9 mouse cellular contexts compared by ENCODE assay signal in the genomic region with DNA sequence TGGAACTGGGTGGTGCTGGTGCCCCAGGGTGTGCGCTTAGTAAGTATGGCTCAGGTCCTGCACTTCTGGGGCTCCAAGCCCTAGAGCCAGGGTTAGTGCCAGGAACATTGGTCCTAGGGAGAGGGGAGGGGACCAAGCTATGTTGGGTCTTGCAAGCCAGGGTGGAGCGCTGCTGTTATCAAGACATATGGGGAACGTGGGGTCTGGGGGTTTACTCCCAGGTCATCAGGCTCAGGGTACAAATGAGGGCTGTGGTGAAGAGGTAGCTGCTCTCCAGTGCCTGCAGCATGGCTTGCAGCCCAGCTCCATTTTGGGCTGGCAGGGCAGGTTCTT. TPM values are rescaled to one million over a fixed set of nuclear protein-coding genes. Genes with fewer than 3 reads are reported as not detected.
A peak's percentile ranks its signal among the peaks of the same experiment; 100 is the strongest.
DNase-seq lines count a peak whose midpoint lies in the region; ATAC-seq and TF ChIP-seq lines count a peak whose summit lies in the region.
"Had no signal": no experiment of that assay in that cellular context is flagged by ENCODE, and none has a peak within 500 bp of the region (broad histone marks: within the 10 kb centered on the region; RNA-seq: fewer than 3 reads in every experiment).

No protein-coding gene starts in this region.

- 95% methylated on average over 3 of the region's 3 CpGs for WGBS in hindbrain, embryonic 13.5 days
- 98% methylated on average over 3 of the region's 3 CpGs for WGBS in hindbrain, postnatal 0 days
- 93% methylated on average over 3 of the region's 3 CpGs for whole genome bisulfite sequencing in midbrain, postnatal 0 days

- H3K9ac ChIP-seq in hindbrain, embryonic 13.5 days: peak overlapping the region; percentile 9; the same call in 1 of the 2 replicates
- no peak overlapping the region for H3K9ac ChIP-seq in hindbrain, postnatal 0 days (replicated peaks; ENCODE audit: low read length)
- no peak overlapping the region for H3K9ac ChIP-seq in midbrain, postnatal 0 days (replicated peaks; ENCODE audit: low read length, poor library complexity, severe bottlenecking)
- H3K9ac ChIP-seq: liver, embryonic 12.5 days had no signal

- no peak for TF ChIP-seq CTCF in hindbrain, postnatal 0 days (IDR thresholded peaks at IDR 0.05; ENCODE audit: low read depth)
- TF ChIP-seq CTCF in left cerebral cortex, adult 2 months (IDR thresholded peaks at IDR 0.05): no peak
- TF ChIP-seq CTCF in midbrain, postnatal 0 days (IDR thresholded peaks at IDR 0.05): no peak

- peaks cover 11% of the 10 kb centered on the region for H3K4me1 ChIP-seq in hindbrain, embryonic 13.5 days (replicated peaks)
- no peaks in the 10 kb centered on the region for H3K4me1 ChIP-seq in hindbrain, postnatal 0 days (ENCODE audit: insufficient read depth, low read length)
- H3K4me1 ChIP-seq in midbrain, postnatal 0 days (ENCODE audit: insufficient read depth, low read length): no peaks in the 10 kb centered on the region
- H3K4me1 ChIP-seq: liver, embryonic 12.5 days had no signal

- no peak overlapping the region for H3K27ac ChIP-seq in hindbrain, embryonic 13.5 days
- H3K27ac ChIP-seq in hindbrain, postnatal 0 days: no peak overlapping the region
- H3K27ac ChIP-seq in left cerebral cortex, adult 2 months: 0 out of 2 replicates have a peak overlapping the region, but pooled peaks have one; percentile 36
- no peak overlapping the region for H3K27ac ChIP-seq in midbrain, postnatal 0 days (ENCODE audit: low read depth, low read length)
- H3K27ac ChIP-seq: liver, embryonic 12.5 days had no signal

- H3K4me3 ChIP-seq in hindbrain, embryonic 13.5 days: no peak overlapping the region
- H3K4me3 ChIP-seq in hindbrain, postnatal 0 days (ENCODE audit: low read length): no peak overlapping the region
- H3K4me3 ChIP-seq in left cerebral cortex, adult 2 months: no peak overlapping the region
- H3K4me3 ChIP-seq in midbrain, postnatal 0 days (ENCODE audit: low read depth, low read length): no peak overlapping the region
- H3K4me3 ChIP-seq: liver, embryonic 12.5 days had no signal

- 0 out of 2 replicates have a peak, but pooled peaks have one; percentile 5 for ATAC-seq in hindbrain, embryonic 13.5 days (ENCODE audit: low FRiP score)
- ATAC-seq in hindbrain, postnatal 0 days: no peak; the same call in 1 of the 2 replicates
- ATAC-seq in midbrain, postnatal 0 days (ENCODE audit: low FRiP score): peak; percentile 17; the same call in 1 of the 2 replicates
- ATAC-seq: liver, embryonic 12.5 days had no signal

- intact Hi-C loops in left cerebral cortex, adult 2 months (cut with DNase I): loop anchor here (2.0 to 5.0 kb wide), 5 partner anchors 77 to 324 kb away; no protein-coding TSS in a partner anchor
- intact Hi-C loops in left cerebral cortex, postnatal 14 days (cut with DNase I): loop anchor here (5.0 to 10.0 kb wide), 2 partner anchors 131 to 159 kb away; no protein-coding TSS in a partner anchor

- no peak overlapping the region for H3K4me2 ChIP-seq in hindbrain, embryonic 13.5 days
- no peak overlapping the region for H3K4me2 ChIP-seq in hindbrain, postnatal 0 days (ENCODE audit: low read depth, low read length)
- H3K4me2 ChIP-seq in midbrain, postnatal 0 days (ENCODE audit: low read depth, low read length, poor library complexity, severe bottlenecking): no peak overlapping the region
- H3K4me2 ChIP-seq: liver, embryonic 12.5 days had no signal

- DNase-seq in hindbrain, postnatal 0 days (ENCODE audit: low spot score): no peak
- no peak for DNase-seq in left cerebral cortex, adult 2 months (ENCODE audit: extremely low spot score in 1 of 2, low spot score in 2 of 2)
- DNase-seq in left cerebral cortex, postnatal 14 days (ENCODE audit: low spot score in 2 of 2): no peak
- peak; percentile 8 for DNase-seq in right cerebral cortex, postnatal 14 days
- DNase-seq in right cerebral cortex, adult 18-20 months: no peak
- no peak for DNase-seq in midbrain, postnatal 0 days (ENCODE audit: low spot score)
- DNase-seq in B cell, adult 2 months: no peak

- no peaks in the 10 kb centered on the region for H3K9me3 ChIP-seq in hindbrain, embryonic 13.5 days
- no peaks in the 10 kb centered on the region for H3K9me3 ChIP-seq in hindbrain, postnatal 0 days (ENCODE audit: low read length)
- no peaks in the 10 kb centered on the region for H3K9me3 ChIP-seq in midbrain, postnatal 0 days (ENCODE audit: low read length)
- H3K9me3 ChIP-seq: liver, embryonic 12.5 days had no signal

- H3K27me3 ChIP-seq in hindbrain, embryonic 13.5 days: no peaks in the 10 kb centered on the region
- no peaks in the 10 kb centered on the region for H3K27me3 ChIP-seq in hindbrain, postnatal 0 days (ENCODE audit: insufficient read depth, low read length)
- H3K27me3 ChIP-seq in midbrain, postnatal 0 days (ENCODE audit: insufficient read depth, low read length): no peaks in the 10 kb centered on the region
- H3K27me3 ChIP-seq: liver, embryonic 12.5 days had no signal

- H3K36me3 ChIP-seq in hindbrain, embryonic 13.5 days: no peaks in the 10 kb centered on the region
- H3K36me3 ChIP-seq in hindbrain, postnatal 0 days (ENCODE audit: insufficient read depth, low read length): no peaks in the 10 kb centered on the region
- no peaks in the 10 kb centered on the region for H3K36me3 ChIP-seq in midbrain, postnatal 0 days (ENCODE audit: insufficient read depth, low read length)
- H3K36me3 ChIP-seq: liver, embryonic 12.5 days had no signal

RNA-seq across cellular contexts. Expression of gene Sun2, which starts 11.1 kb away (rescaled TPM):
- polyA plus RNA-seq in hindbrain, embryonic 13.5 days (2015; fragmentation: Nextera tagmentation; extraction: Ambion mirVana): 9.8 and 10.2 TPM in 2 replicates
- total RNA-seq in hindbrain, postnatal 0 days (2014; rRNA removed): 43.6 and 45.4 TPM in 2 replicates
- polyA plus RNA-seq in hindbrain, postnatal 0 days (2015; fragmentation: Nextera tagmentation; extraction: Ambion mirVana): 4.5 and 5.5 TPM in 2 replicates
- 10 to 100 TPM; 43.9 to 46.5 TPM for total RNA-seq in left cerebral cortex, adult 2 months (2021)
- total RNA-seq in left cerebral cortex, postnatal 14 days (2021): 10 to 100 TPM; 24.8 to 25.3 TPM
- total RNA-seq in midbrain, postnatal 0 days (2014; rRNA removed): 32.3 and 33.7 TPM in 2 replicates
- 2.8 and 3.1 TPM in 2 replicates for polyA plus RNA-seq in midbrain, postnatal 0 days (2015; fragmentation: Nextera tagmentation; extraction: Ambion mirVana)

RNA-seq across cellular contexts. Expression of gene Dnal4, which starts 24.3 kb away (rescaled TPM):
- polyA plus RNA-seq in hindbrain, embryonic 13.5 days (2015; fragmentation: Nextera tagmentation; extraction: Ambion mirVana): 83.5 and 84.9 TPM in 2 replicates
- 42.7 and 50.3 TPM in 2 replicates for total RNA-seq in hindbrain, postnatal 0 days (2014; rRNA removed)
- 54.0 and 56.7 TPM in 2 replicates for polyA plus RNA-seq in hindbrain, postnatal 0 days (2015; fragmentation: Nextera tagmentation; extraction: Ambion mirVana)
- total RNA-seq in left cerebral cortex, adult 2 months (2021): 10 to 100 TPM; 53.2 to 54.1 TPM
- total RNA-seq in left cerebral cortex, postnatal 14 days (2021): 10 to 100 TPM; 37.5 to 39.7 TPM
- 40.8 and 44.0 TPM in 2 replicates for total RNA-seq in midbrain, postnatal 0 days (2014; rRNA removed)
- 55.9 and 59.7 TPM in 2 replicates for polyA plus RNA-seq in midbrain, postnatal 0 days (2015; fragmentation: Nextera tagmentation; extraction: Ambion mirVana)

RNA-seq across cellular contexts. Expression of gene Nptxr, which starts 51.2 kb away (rescaled TPM):
- polyA plus RNA-seq in hindbrain, embryonic 13.5 days (2015; fragmentation: Nextera tagmentation; extraction: Ambion mirVana): 21.0 and 21.4 TPM in 2 replicates
- total RNA-seq in hindbrain, postnatal 0 days (2014; rRNA removed): 226 and 245 TPM in 2 replicates
- 59.9 and 68.5 TPM in 2 replicates for polyA plus RNA-seq in hindbrain, postnatal 0 days (2015; fragmentation: Nextera tagmentation; extraction: Ambion mirVana)
- total RNA-seq in left cerebral cortex, adult 2 months (2021): 100 to 1,000 TPM; 800 to 813 TPM
- total RNA-seq in left cerebral cortex, postnatal 14 days (2021): 100 to 1,000 TPM; 693 to 768 TPM
- 254 and 288 TPM in 2 replicates for total RNA-seq in midbrain, postnatal 0 days (2014; rRNA removed)
- 84.2 and 97.8 TPM in 2 replicates for polyA plus RNA-seq in midbrain, postnatal 0 days (2015; fragmentation: Nextera tagmentation; extraction: Ambion mirVana)
